Mouse (Mus musculus): ENCODE data around the gene Glp1r.

- TF ChIP-seq GATA1 (IDR thresholded peaks at IDR 0.05; ENCODE audit: borderline replicate concordance, low read length), result no peak
- no peak for TF ChIP-seq FLI1 (IDR thresholded peaks at IDR 0.05; ENCODE audit: low read length)
Measured at GRCm38 (mm10) chr17:30878626-30879025, 23.0 kb upstream of the Glp1r start.

All from megakaryocyte, embryonic 14.5 days (primary cell).